In the genomic region with DNA sequence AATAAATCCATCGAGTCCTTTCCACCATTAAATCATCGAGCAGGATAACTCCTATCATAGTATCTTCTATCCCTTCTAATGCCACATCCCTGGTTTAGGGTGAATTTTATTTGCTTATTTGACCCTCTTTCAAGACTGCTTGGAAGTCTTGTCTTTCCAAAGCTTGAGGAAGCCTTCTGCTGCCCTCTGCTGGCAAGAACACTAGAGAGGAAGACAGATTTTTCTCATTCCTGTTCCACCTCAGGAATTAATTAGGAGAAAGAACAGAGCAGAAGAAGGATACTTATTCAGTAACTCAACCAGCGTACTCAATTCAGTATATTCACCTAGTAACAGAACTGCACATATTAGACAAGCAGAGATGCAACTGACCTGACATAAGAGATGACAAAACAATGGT, we compare ENCODE assay signal across 8 mouse cellular contexts.
DNase-seq lines count a peak whose midpoint lies in the region; ATAC-seq and TF ChIP-seq lines count a peak whose summit lies in the region.

No protein-coding gene starts in this region.

- H3K9me3 ChIP-seq in kidney, postnatal 0 days (replicated peaks; ENCODE audit: low read length) = no peaks in the 10 kb centered on the region
- no peaks in the 10 kb centered on the region for H3K9me3 ChIP-seq in kidney, embryonic 14.5 days (ENCODE audit: control insufficient read depth, low read length)
- no peaks in the 10 kb centered on the region for H3K9me3 ChIP-seq in liver, postnatal 0 days (ENCODE audit: low read length)

- peak; percentile 69 for DNase-seq in kidney, postnatal 0 days (ENCODE audit: low spot score)
- DNase-seq in Patski (ENCODE audit: low read depth, low spot score) = no peak
- peak; percentile 73 to 77 for DNase-seq in cerebellum, postnatal 36 days
- DNase-seq in hindlimb bud, embryonic 11.5 days (ENCODE audit: extremely low spot score, low read depth, low spot score) = peak; percentile 42
- no peak for DNase-seq in liver, postnatal 0 days
- DNase-seq in spleen, adult 12 weeks (ENCODE audit: low spot score) = no peak
- DNase-seq in urinary bladder, postnatal 10 days (ENCODE audit: low spot score) = no peak

- TF ChIP-seq EP300 in liver, postnatal 0 days (IDR thresholded peaks at IDR 0.05; ENCODE audit: low read depth) = no peak

- in situ Hi-C loops in Patski (cut with MboI; ENCODE audit: low pct_unique_long_range_greater_than_20kb) = loop anchor here (10.0 kb wide), 1 partner anchor 923 kb away; no protein-coding TSS in a partner anchor

- TF ChIP-seq CTCF in kidney, postnatal 0 days (IDR thresholded peaks at IDR 0.05; ENCODE audit: low read depth) = peak; percentile 82
- TF ChIP-seq CTCF in Patski (IDR thresholded peaks at IDR 0.05) = peak; percentile 62
- peak; percentile 39 for TF ChIP-seq CTCF in liver, postnatal 0 days (IDR thresholded peaks at IDR 0.05; ENCODE audit: low read depth)

- no peak overlapping the region for H3K4me2 ChIP-seq in kidney, postnatal 0 days (ENCODE audit: low read length)
- H3K4me2 ChIP-seq in kidney, embryonic 14.5 days (replicated peaks; ENCODE audit: low read depth, low read length) = no peak overlapping the region
- H3K4me2 ChIP-seq in liver, postnatal 0 days (ENCODE audit: low read depth, low read length) = no peak overlapping the region

- no peaks in the 10 kb centered on the region for H3K27me3 ChIP-seq in kidney, postnatal 0 days (ENCODE audit: insufficient read depth, low read length)
- no peaks in the 10 kb centered on the region for H3K27me3 ChIP-seq in kidney, embryonic 14.5 days (ENCODE audit: control insufficient read depth, insufficient read depth, low read length)
- no peaks in the 10 kb centered on the region for H3K27me3 ChIP-seq in Patski
- no peaks in the 10 kb centered on the region for H3K27me3 ChIP-seq in liver, postnatal 0 days (ENCODE audit: insufficient read depth, low read length)

- H3K9ac ChIP-seq in kidney, postnatal 0 days (ENCODE audit: low read depth, low read length) = no peak overlapping the region
- no peak overlapping the region for H3K9ac ChIP-seq in kidney, embryonic 14.5 days (ENCODE audit: low read depth, low read length)
- H3K9ac ChIP-seq in liver, postnatal 0 days (replicated peaks) = no peak overlapping the region

- H3K4me1 ChIP-seq in kidney, postnatal 0 days (replicated peaks; ENCODE audit: insufficient read depth, low read length) = no peaks in the 10 kb centered on the region
- no peaks in the 10 kb centered on the region for H3K4me1 ChIP-seq in kidney, embryonic 14.5 days (ENCODE audit: control insufficient read depth, insufficient read depth, low read length)
- H3K4me1 ChIP-seq in liver, postnatal 0 days (ENCODE audit: insufficient read depth) = no peaks in the 10 kb centered on the region

- POLR2A ChIA-PET in Patski (lab: Charles Lee) = no interaction called here

- ATAC-seq in kidney, postnatal 0 days (replicated peaks; ENCODE audit: low FRiP score, low read depth) = no peak
- no peak for ATAC-seq in kidney, embryonic 14.5 days (ENCODE audit: low FRiP score, low TSS enrichment)
- ATAC-seq in Patski = no peak
- no peak for ATAC-seq in liver, postnatal 0 days

- no peak overlapping the region for H3K27ac ChIP-seq in kidney, postnatal 0 days
- H3K27ac ChIP-seq in kidney, embryonic 14.5 days (ENCODE audit: low read depth, low read length) = no peak overlapping the region
- H3K27ac ChIP-seq in liver, postnatal 0 days (ENCODE audit: low read depth) = no peak overlapping the region

- WGBS in kidney, postnatal 0 days = 39% methylated on average over 3 of the region's 3 CpGs
- WGBS in kidney, embryonic 14.5 days = 62% methylated on average over 3 of the region's 3 CpGs
- 44% methylated on average over 3 of the region's 3 CpGs for WGBS in liver, postnatal 0 days (ENCODE audit: insufficient replicate concordance)

- no peak overlapping the region for H3K4me3 ChIP-seq in kidney, postnatal 0 days (replicated peaks; ENCODE audit: low read depth, low read length)
- H3K4me3 ChIP-seq in kidney, embryonic 14.5 days (ENCODE audit: low read length) = no peak overlapping the region
- H3K4me3 ChIP-seq in liver, postnatal 0 days (ENCODE audit: low read depth, low read length) = no peak overlapping the region

- CTCF ChIA-PET in Patski (lab: Charles Lee) = no interaction called here

- H3K36me3 ChIP-seq in kidney, postnatal 0 days (ENCODE audit: insufficient read depth, low read length) = no peaks in the 10 kb centered on the region
- no peaks in the 10 kb centered on the region for H3K36me3 ChIP-seq in kidney, embryonic 14.5 days (ENCODE audit: control insufficient read depth, insufficient read depth, low read length)
- no peaks in the 10 kb centered on the region for H3K36me3 ChIP-seq in liver, postnatal 0 days (replicated peaks; ENCODE audit: insufficient read depth, low read length)

Comparison
In these comparisons a context has a peak if more than half of its experiments do, and no peak if none do; other contexts are left out.
1. DNase-seq: peak in kidney, postnatal 0 days (single experiment), cerebellum, postnatal 36 days (2 of 2) and hindlimb bud, embryonic 11.5 days (single experiment); none in Patski (single experiment), liver, postnatal 0 days (single experiment), spleen, adult 12 weeks (single experiment) and urinary bladder, postnatal 10 days (single experiment).
2. Peak in every context shown above with its lines, with median percentiles within 50 percentile points of each other: CTCF ChIP-seq.